Mouse (Mus musculus): Measurements from ENCODE around the gene Sugct.
"Not testable (repeated sequence)": the region's sequence is repeated elsewhere in the genome, so short reads cannot be mapped to it uniquely, and the experiment has no call there.

Sugct gene

GRCm38 (mm10) chr13:17606217-17606616 is 89.1 kb downstream of the Sugct start:
- intact Hi-C loops (cut with DNase I), result no loop called here

GRCm38 (mm10) chr13:17604670-17605069 is 90.7 kb downstream of the Sugct start:
- intact Hi-C loops (cut with DNase I), result no loop called here

GRCm38 (mm10) chr13:17603756-17604155 is 91.6 kb downstream of the Sugct start:
- intact Hi-C loops (cut with DNase I), result no loop called here

- intact Hi-C loops (cut with DNase I), result no loop called here
Measured at GRCm38 (mm10) chr13:17585267-17585913, 110.0 kb downstream of the Sugct start.

- intact Hi-C loops (cut with DNase I), result no loop called here
Measured at GRCm38 (mm10) chr13:17584804-17585203, 110.5 kb downstream of the Sugct start.

GRCm38 (mm10) chr13:17581684-17582083 is 113.7 kb downstream of the Sugct start:
- intact Hi-C loops (cut with DNase I), result no loop called here

- intact Hi-C loops (cut with DNase I), result no loop called here
Measured at GRCm38 (mm10) chr13:17559357-17559756, 136.0 kb downstream of the Sugct start.

GRCm38 (mm10) chr13:17536341-17536740 is 159.0 kb downstream of the Sugct start:
- intact Hi-C loops (cut with DNase I), result no loop called here

- intact Hi-C loops (cut with DNase I), result no loop called here
Measured at GRCm38 (mm10) chr13:17534871-17535270, 160.5 kb downstream of the Sugct start.

GRCm38 (mm10) chr13:17534469-17534868 is 160.9 kb downstream of the Sugct start:
- intact Hi-C loops (cut with DNase I), result no loop called here

GRCm38 (mm10) chr13:17511184-17511778 is 184.1 kb downstream of the Sugct start:
- intact Hi-C loops (cut with DNase I), result no loop called here

GRCm38 (mm10) chr13:17494936-17495335 is 200.4 kb downstream of the Sugct start:
- intact Hi-C loops (cut with DNase I), result no loop called here

GRCm38 (mm10) chr13:17494056-17494574 is 201.2 kb downstream of the Sugct start:
- intact Hi-C loops (cut with DNase I), result no loop called here

GRCm38 (mm10) chr13:17457981-17458380 is 237.4 kb downstream of the Sugct start:
- intact Hi-C loops (cut with DNase I), result not testable (repeated sequence)

GRCm38 (mm10) chr13:17432139-17432916 is 263.0 kb downstream of the Sugct start:
- intact Hi-C loops (cut with DNase I), result loop anchor here (10.0 kb wide), 1 partner anchor 668 kb away; no protein-coding TSS in a partner anchor

GRCm38 (mm10) chr13:17421875-17422274 is 273.5 kb downstream of the Sugct start:
- intact Hi-C loops (cut with DNase I), result loop anchor here (10.0 kb wide), 1 partner anchor 1437 kb away; no protein-coding TSS in a partner anchor

- intact Hi-C loops (cut with DNase I), result loop anchor here (10.0 kb wide), 1 partner anchor 1436 kb away; no protein-coding TSS in a partner anchor
Measured at GRCm38 (mm10) chr13:17420557-17420956, 274.8 kb downstream of the Sugct start.

GRCm38 (mm10) chr13:17342836-17343235 is 352.5 kb downstream of the Sugct start:
- intact Hi-C loops (cut with DNase I), result no loop called here

- intact Hi-C loops (cut with DNase I), result no loop called here
Measured at GRCm38 (mm10) chr13:17335885-17336540, 359.3 kb downstream of the Sugct start.

- intact Hi-C loops (cut with DNase I), result no loop called here
Measured at GRCm38 (mm10) chr13:17326863-17327262, 368.5 kb downstream of the Sugct start.

GRCm38 (mm10) chr13:17301590-17301989 is 393.8 kb downstream of the Sugct start:
- intact Hi-C loops (cut with DNase I), result no loop called here

Data from adrenal gland (tissue).